Mouse (Mus musculus) ES-E14 (cell line): ENCODE data around the gene Tm9sf4. TPM values are rescaled to one million over a fixed set of nuclear protein-coding genes. Genes with fewer than 3 reads are reported as not detected.

Experiments
- DNase-seq: peaks from one replicate; pipeline ENCODE4 v3.0.0-alpha.2; 2013; ENCODE audit warnings: low read depth, low spot score
- H3K27ac ChIP-seq: 2 replicates; pipeline ENCODE4 v1.5.1; 2012; ENCODE audit warnings: low read depth, mild to moderate bottlenecking, low read length, moderate library complexity, mixed read lengths; ENCODE audit not compliant: poor library complexity, insufficient read depth, severe bottlenecking
- H3K36me3 ChIP-seq: 2 replicates; pipeline ENCODE4 v1.6.1; 2012; ENCODE audit warnings: mild to moderate bottlenecking, low read length, moderate library complexity, mixed read lengths; ENCODE audit not compliant: control insufficient read depth, poor library complexity, insufficient read depth, severe bottlenecking
- H3K4me1 ChIP-seq, 2 experiments: fragments of 150-350 bp in 1 of 2; sonication (generic) in 1 of 2; 2 replicates each; pipeline ENCODE4 v1.6.1; 2012; ENCODE audit warnings: low read length in 2 of 2, mild to moderate bottlenecking in 1 of 2, mixed read lengths in 1 of 2; ENCODE audit not compliant: control insufficient read depth in 2 of 2, insufficient read depth in 2 of 2, poor library complexity in 1 of 2
- H3K4me3 ChIP-seq, 2 experiments: fragments of 150-350 bp in 1 of 2; sonication (generic) in 1 of 2; 2 replicates each; pipeline ENCODE4 v1.5.1; 2012; ENCODE audit warnings: low read length in 2 of 2, low read depth in 1 of 2, mild to moderate bottlenecking in 1 of 2, mixed read lengths in 1 of 2; ENCODE audit not compliant: insufficient read depth in 1 of 2, poor library complexity in 1 of 2, severe bottlenecking in 1 of 2
- H3K9ac ChIP-seq: 2 replicates; pipeline ENCODE4 v1.6.1; 2012; ENCODE audit warnings: low read depth, mild to moderate bottlenecking, low read length, mixed read lengths; ENCODE audit not compliant: poor library complexity, insufficient read depth, severe bottlenecking
- H3K9me3 ChIP-seq: fragments of 150-350 bp; sonication (generic); 2 replicates; pipeline ENCODE4 v1.6.1; 2012; ENCODE audit warnings: low read depth, mild to moderate bottlenecking, low read length; ENCODE audit not compliant: control insufficient read depth, insufficient read depth
- CHD2 ChIP-seq: IDR thresholded peaks from 2 replicates; pipeline ENCODE4 v1.6.1; 2014; ENCODE audit warnings: mild to moderate bottlenecking, low read depth, low read length, inconsistent platforms
- HCFC1 ChIP-seq: IDR thresholded peaks from 2 replicates; pipeline ENCODE4 v1.6.1; 2012; ENCODE audit warnings: low read length, inconsistent platforms, borderline replicate concordance; ENCODE audit not compliant: insufficient read depth
- MAFK ChIP-seq: IDR thresholded peaks from 2 replicates; pipeline ENCODE4 v1.6.1; 2014; ENCODE audit warnings: mild to moderate bottlenecking, low read depth, low read length, inconsistent platforms; ENCODE audit not compliant: insufficient read depth
- ZC3H11A ChIP-seq: IDR thresholded peaks from 2 replicates; pipeline ENCODE4 v1.6.1; 2012; ENCODE audit warnings: low read depth, mild to moderate bottlenecking, inconsistent platforms, low read length, borderline replicate concordance
- ZNF384 ChIP-seq: IDR thresholded peaks from 2 replicates; pipeline ENCODE4 v1.6.1; 2012; ENCODE audit warnings: low read depth, low read length, inconsistent platforms
- in situ Hi-C, 2 experiments: fragments of 600-800 bp; cut with MboI; formaldehyde crosslinking; loops; one replicate each; pipeline ENCODE4 v1.15.1; 2025; ENCODE audit warnings: low sequenced_read_pairs in 2 of 2, inconsistent platforms in 1 of 2; ENCODE audit not compliant: unreplicated experiment in 2 of 2
- total RNA-seq: library from RNA; depleted of rRNA; stranded (reverse); fragments of 300-350 nt; gene quantifications from 2 replicates; pipeline ENCODE4 v1.2.3, GENCODE M21; 2012

The Tm9sf4 gene
- total RNA-seq, 1 experiment: 62.8 TPM

GRCm38 (mm10) chr2:153191242-153191641 lies 30.1 kb downstream of the Tm9sf4 start:
- no peak for TF ChIP-seq ZC3H11A
- no peak for TF ChIP-seq ZNF384
- TF ChIP-seq HCFC1: no peak
- TF ChIP-seq CHD2: no peak
- TF ChIP-seq MAFK: no peak
- in situ Hi-C loops: no loop called here
- Histone ChIP-seq H3K4me1 (no peaks in the 10 kb centered on the region), H3K4me3 (no peak overlapping the region), H3K36me3 (peaks cover 60% of the 10 kb centered on the region), H3K9me3 (no peaks in the 10 kb centered on the region), H3K9ac (no peak overlapping the region), H3K27ac (no peak overlapping the region)
- DNase-seq: no peak

GRCm38 (mm10) chr2:153194255-153194654 lies 33.2 kb downstream of the Tm9sf4 start:
- in situ Hi-C loops: no loop called here
- no peaks in the 10 kb centered on the region for H3K9me3 ChIP-seq
- H3K9ac ChIP-seq: no peak overlapping the region
- peaks cover 56% of the 10 kb centered on the region for H3K36me3 ChIP-seq
- DNase-seq: no peak
- H3K27ac ChIP-seq: no peak overlapping the region
- H3K4me1 ChIP-seq: no peaks in the 10 kb centered on the region
- no peak for TF ChIP-seq CHD2
- no peak for TF ChIP-seq MAFK
- no peak for TF ChIP-seq ZNF384
- TF ChIP-seq HCFC1: no peak
- no peak for TF ChIP-seq ZC3H11A
- no peak overlapping the region for H3K4me3 ChIP-seq

GRCm38 (mm10) chr2:153198485-153198884 lies 37.4 kb downstream of the Tm9sf4 start:
- no peak for TF ChIP-seq ZNF384
- TF ChIP-seq ZC3H11A: no peak
- TF ChIP-seq MAFK: no peak
- TF ChIP-seq HCFC1: no peak
- no peak for TF ChIP-seq CHD2
- in situ Hi-C loops: no loop called here
- Histone ChIP-seq H3K4me3 (no peak overlapping the region), H3K9me3 (no peaks in the 10 kb centered on the region), H3K27ac (no peak overlapping the region), H3K9ac (no peak overlapping the region), H3K36me3 (peaks cover 49% of the 10 kb centered on the region), H3K4me1 (peaks cover 0 to 4% of the 10 kb centered on the region in 2 experiments; a peak in 1 of 4 replicates)
- no peak for DNase-seq

GRCm38 (mm10) chr2:153199114-153199513 lies 38.0 kb downstream of the Tm9sf4 start:
- TF ChIP-seq MAFK (no peak), CHD2 (no peak), HCFC1 (no peak), ZC3H11A (no peak), ZNF384 (no peak)
- no peak overlapping the region for H3K4me3 ChIP-seq
- peaks cover 52% of the 10 kb centered on the region for H3K36me3 ChIP-seq
- no peaks in the 10 kb centered on the region for H3K9me3 ChIP-seq
- DNase-seq: no peak
- no peak overlapping the region for H3K27ac ChIP-seq
- H3K4me1 ChIP-seq: peaks cover 0 to 9% of the 10 kb centered on the region in 2 experiments; a peak in 2 of 4 replicates
- H3K9ac ChIP-seq: no peak overlapping the region
- in situ Hi-C loops: no loop called here

- no peaks in the 10 kb centered on the region for H3K9me3 ChIP-seq
- TF ChIP-seq CHD2: no peak
- no peak for TF ChIP-seq HCFC1
- TF ChIP-seq ZNF384: no peak
- no peak for TF ChIP-seq MAFK
- no peak for TF ChIP-seq ZC3H11A
- no peak for DNase-seq
- peaks cover 0 to 9% of the 10 kb centered on the region in 2 experiments; a peak in 2 of 4 replicates for H3K4me1 ChIP-seq
- peaks cover 40% of the 10 kb centered on the region for H3K36me3 ChIP-seq
- in situ Hi-C loops: no loop called here
- H3K27ac ChIP-seq: no peak overlapping the region
- H3K9ac ChIP-seq: no peak overlapping the region
- no peak overlapping the region for H3K4me3 ChIP-seq
Observed at GRCm38 (mm10) chr2:153202766-153203165, 41.7 kb downstream of the Tm9sf4 start.
